Mouse (Mus musculus): ENCODE measurements around the gene Aph1a.
"Not testable (repeated sequence)": the region's sequence is repeated elsewhere in the genome, so short reads cannot be mapped to it uniquely, and the experiment has no call there.

The Aph1a gene

GRCm38 (mm10) chr3:95889664-95890063 lies 4.1 kb upstream of the Aph1a start:
- DNase-seq, result no peak

GRCm38 (mm10) chr3:95891211-95892065 lies 2.3 kb upstream of the Aph1a start, which contains the start of gene BC028528:
Gene BC028528, minus strand, starts transcription at chr3:95892005.
- DNase-seq, result peak; percentile 49

GRCm38 (mm10) chr3:95892066-95893052 lies 1.4 kb upstream of the Aph1a start:
- DNase-seq, result peak; percentile 23

GRCm38 (mm10) chr3:95893126-95893525 lies 643 bp upstream of the Aph1a start:
- DNase-seq, result no peak

GRCm38 (mm10) chr3:95894317-95895160 lies 770 bp downstream of the Aph1a start:
- peak; percentile 38 for DNase-seq

GRCm38 (mm10) chr3:95895501-95895900 lies 1.7 kb downstream of the Aph1a start:
- DNase-seq, result not testable (repeated sequence)

- peak; percentile 19 for DNase-seq
These were observed 6.2 kb downstream of the Aph1a start for GRCm38 (mm10) chr3:95899800-95900524.

- no peak for DNase-seq
These were observed 8.0 kb downstream of the Aph1a start for GRCm38 (mm10) chr3:95901616-95902372.

GRCm38 (mm10) chr3:95902373-95902625 lies 8.5 kb downstream of the Aph1a start:
- DNase-seq, result no peak

GRCm38 (mm10) chr3:95902643-95903042 lies 8.9 kb downstream of the Aph1a start:
- no peak for DNase-seq

GRCm38 (mm10) chr3:95903753-95904502 lies 10.2 kb downstream of the Aph1a start:
- DNase-seq, result peak; percentile 45

- no peak for DNase-seq
These were observed 10.8 kb downstream of the Aph1a start, which contains the start of gene Car14 for GRCm38 (mm10) chr3:95904568-95904967. Gene Car14, minus strand, starts transcription at chr3:95904691.

GRCm38 (mm10) chr3:95905146-95905939 lies 11.6 kb downstream of the Aph1a start:
- DNase-seq, result peak; percentile 66

- peak; percentile 56 for DNase-seq
These were observed 12.2 kb downstream of the Aph1a start for GRCm38 (mm10) chr3:95905940-95906492.

- peak; percentile 58 for DNase-seq
These were observed 13.1 kb downstream of the Aph1a start for GRCm38 (mm10) chr3:95906860-95907259.

GRCm38 (mm10) chr3:95907613-95908012 lies 13.8 kb downstream of the Aph1a start:
- DNase-seq, result no peak

GRCm38 (mm10) chr3:95914706-95915105 lies 20.9 kb downstream of the Aph1a start:
- no peak for DNase-seq

GRCm38 (mm10) chr3:95916760-95917159 lies 23.0 kb downstream of the Aph1a start:
- no peak for DNase-seq

GRCm38 (mm10) chr3:95920532-95920931 lies 26.8 kb downstream of the Aph1a start:
- DNase-seq, result not testable (repeated sequence)

All from liver (tissue).